Mouse (Mus musculus): ENCODE results near the gene Akr1b8. TPM values are rescaled to one million over a fixed set of nuclear protein-coding genes. Genes with fewer than 3 reads are reported as not detected.
"Not testable (repeated sequence)": the region's sequence is repeated elsewhere in the genome, so short reads cannot be mapped to it uniquely, and the experiment has no call there.

Akr1b8 gene
- polyA plus RNA-seq, 1 experiment from 2014 or later, result 4.8 TPM

DNA sequence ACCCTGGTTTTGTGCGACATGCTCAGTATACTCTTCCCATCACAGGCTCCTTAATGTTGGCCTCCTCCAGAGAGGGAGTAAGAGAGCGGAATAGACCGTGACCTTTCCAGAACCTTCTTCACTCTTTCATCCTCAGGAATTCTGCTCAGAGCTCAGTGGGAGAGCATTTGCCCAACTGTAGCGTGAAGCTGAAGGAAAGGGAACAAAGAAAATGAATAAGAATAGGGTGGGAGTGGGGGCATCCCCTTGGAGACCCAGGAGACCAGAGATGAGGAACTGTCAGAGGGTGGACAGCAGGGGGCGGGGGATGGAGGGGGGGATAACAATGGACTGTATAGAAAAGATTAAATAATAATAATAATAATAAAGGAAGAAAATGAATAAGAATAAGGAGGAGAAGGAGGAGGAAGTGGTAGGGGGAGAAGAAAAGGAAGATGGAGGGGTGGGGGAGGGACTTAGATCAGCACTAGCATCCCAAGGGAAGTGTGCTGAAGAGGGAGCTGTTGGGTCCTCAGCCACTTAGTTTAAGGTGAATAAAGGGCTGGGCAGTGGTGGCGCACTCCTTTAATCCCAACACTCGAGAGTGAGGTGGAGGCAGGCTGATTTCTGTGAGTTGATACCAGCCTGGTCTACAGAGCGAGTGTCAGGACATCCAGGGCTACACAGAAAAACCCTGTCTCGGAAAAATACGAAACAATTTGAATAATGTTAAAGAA lies 9.6 kb upstream of the Akr1b8 start:
- H3K27ac ChIP-seq (ENCODE audit: low read length), result no peak overlapping the region
- H3K4me1 ChIP-seq (ENCODE audit: control insufficient read depth, insufficient read depth, low read length), result peaks cover 3% of the 10 kb centered on the region; the same call in 1 of the 2 replicates
- no peak overlapping the region for H3K4me3 ChIP-seq (ENCODE audit: low read length)
- H3K9ac ChIP-seq (ENCODE audit: low read depth, low read length), result no peak overlapping the region
- no peak overlapping the region for H3K4me2 ChIP-seq (ENCODE audit: low read depth, low read length)
- no peak for ATAC-seq
- no peaks in the 10 kb centered on the region for H3K27me3 ChIP-seq (replicated peaks; ENCODE audit: control insufficient read depth, insufficient read depth, low read length)
- H3K9me3 ChIP-seq (ENCODE audit: control insufficient read depth, low read length), result no peaks in the 10 kb centered on the region
- WGBS, result 58% methylated on average over 10 of the region's 10 CpGs
- no peaks in the 10 kb centered on the region for H3K36me3 ChIP-seq (ENCODE audit: control insufficient read depth, insufficient read depth, low read length)

DNA sequence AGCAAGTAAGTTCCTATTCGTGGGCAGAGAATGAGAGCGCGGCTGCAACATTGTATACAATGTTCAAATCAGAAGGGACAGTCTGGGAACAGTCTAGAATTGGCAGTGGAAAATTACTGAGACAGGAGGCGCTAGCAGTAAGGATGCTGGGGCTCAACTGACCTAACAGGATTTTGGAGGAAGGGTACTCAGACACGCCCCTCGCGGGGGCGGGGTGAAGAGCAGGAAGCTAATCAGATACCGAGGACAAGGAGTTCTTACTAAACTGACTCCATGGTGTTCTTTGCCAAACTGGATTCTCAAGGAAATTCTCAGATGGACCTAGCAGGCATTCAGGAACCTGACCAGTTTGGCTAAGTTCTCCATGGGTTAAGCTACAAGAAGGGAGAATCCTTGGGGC lies 9.0 kb upstream of the Akr1b8 start:
- Histone ChIP-seq H3K27ac (ENCODE audit: low read length) (no peak overlapping the region), H3K4me2 (ENCODE audit: low read depth, low read length) (no peak overlapping the region), H3K36me3 (ENCODE audit: control insufficient read depth, insufficient read depth, low read length) (no peaks in the 10 kb centered on the region), H3K27me3 (replicated peaks; ENCODE audit: control insufficient read depth, insufficient read depth, low read length) (no peaks in the 10 kb centered on the region), H3K9ac (ENCODE audit: low read depth, low read length) (no peak overlapping the region), H3K9me3 (ENCODE audit: control insufficient read depth, low read length) (no peaks in the 10 kb centered on the region), H3K4me3 (ENCODE audit: low read length) (no peak overlapping the region), H3K4me1 (ENCODE audit: control insufficient read depth, insufficient read depth, low read length) (peaks cover 3% of the 10 kb centered on the region; the same call in 1 of the 2 replicates)
- no peak for ATAC-seq
- WGBS, result 18% methylated on average over 9 of the region's 9 CpGs

DNA sequence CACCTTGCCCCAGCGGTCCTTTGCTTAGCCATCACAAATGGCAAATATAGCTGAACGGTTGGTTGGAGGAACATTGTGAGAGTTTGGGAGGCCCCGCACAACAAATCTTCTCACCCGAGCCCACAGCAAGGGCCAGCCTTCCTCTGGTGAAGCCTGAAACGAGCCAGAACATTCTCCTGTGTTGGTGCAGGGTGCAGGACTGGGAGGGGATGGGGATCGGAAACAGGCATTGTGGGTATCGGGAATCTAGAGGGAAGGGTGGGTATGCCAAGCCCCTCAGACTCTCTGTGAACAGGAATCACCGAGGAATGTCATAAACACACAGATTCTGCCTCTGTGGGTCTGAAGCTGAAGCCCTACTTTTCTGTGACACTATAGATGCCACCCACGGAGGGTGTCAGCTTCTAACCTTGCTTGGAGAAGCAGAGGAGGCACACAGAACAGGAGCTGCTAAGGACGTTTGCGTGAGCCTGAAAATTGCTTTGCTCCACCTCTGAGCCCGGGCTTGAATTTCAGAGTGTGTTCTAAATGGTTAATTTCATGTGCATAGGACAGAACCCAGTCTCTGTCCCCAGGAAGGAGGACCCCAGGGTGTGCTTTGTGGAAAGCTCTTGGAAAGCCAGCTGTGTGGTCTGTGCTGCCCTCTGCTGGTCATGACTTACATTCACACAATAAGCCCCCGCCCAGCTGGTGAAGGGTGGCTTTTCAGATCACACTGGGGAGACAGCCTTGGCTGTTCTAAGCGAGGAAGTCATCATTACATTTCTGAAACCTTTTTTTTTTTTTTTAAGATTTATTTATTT lies 7.6 kb upstream of the Akr1b8 start:
- ATAC-seq, result peak; percentile 32
- H3K4me2 ChIP-seq (ENCODE audit: low read depth, low read length), result no peak overlapping the region
- no peaks in the 10 kb centered on the region for H3K9me3 ChIP-seq (ENCODE audit: control insufficient read depth, low read length)

DNA sequence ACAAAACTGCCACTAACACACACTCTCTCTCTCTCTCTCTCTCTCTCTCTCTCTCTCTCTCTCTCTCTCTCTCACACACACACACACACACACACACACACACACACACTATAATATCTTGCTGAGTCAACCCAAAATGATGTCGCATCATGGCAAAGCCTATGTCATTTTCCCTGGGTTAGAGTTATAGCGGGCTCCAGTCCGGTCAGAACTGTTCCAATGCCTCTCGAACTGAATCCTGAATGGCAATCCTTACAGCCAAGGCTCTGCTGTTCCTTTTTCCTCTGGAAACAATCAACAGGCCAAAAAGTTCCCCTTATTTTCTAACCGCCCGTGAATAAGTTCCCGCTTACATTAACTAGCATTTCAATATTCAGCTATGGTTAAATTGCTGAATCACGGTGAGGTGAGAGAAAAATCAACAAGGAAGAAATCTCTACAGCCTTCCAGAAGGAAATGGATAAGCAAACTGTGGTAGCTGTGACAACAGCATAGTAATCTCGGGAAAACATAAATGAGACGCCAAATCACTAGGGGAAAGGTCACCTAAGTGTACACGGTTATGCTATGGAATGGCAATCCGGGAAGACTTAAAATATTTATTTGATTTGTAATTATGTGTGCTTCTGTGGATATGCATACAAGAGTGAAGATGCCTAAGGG lies 3.8 kb upstream of the Akr1b8 start:
- Histone ChIP-seq H3K27me3 (replicated peaks; ENCODE audit: control insufficient read depth, insufficient read depth, low read length) (no peaks in the 10 kb centered on the region), H3K9me3 (ENCODE audit: control insufficient read depth, low read length) (no peaks in the 10 kb centered on the region), H3K9ac (ENCODE audit: low read depth, low read length) (no peak overlapping the region), H3K27ac (ENCODE audit: low read length) (no peak overlapping the region), H3K4me2 (ENCODE audit: low read depth, low read length) (no peak overlapping the region), H3K36me3 (ENCODE audit: control insufficient read depth, insufficient read depth, low read length) (no peaks in the 10 kb centered on the region), H3K4me1 (ENCODE audit: control insufficient read depth, insufficient read depth, low read length) (peaks cover 7% of the 10 kb centered on the region; the same call in 1 of the 2 replicates), H3K4me3 (ENCODE audit: low read length) (no peak overlapping the region)
- peak; percentile 72; the same call in 1 of the 2 replicates for ATAC-seq
- WGBS, result 61% methylated on average over 12 of the region's 12 CpGs

More for the DNA sequence above, 7.6 kb upstream of the Akr1b8 start:
- H3K36me3 ChIP-seq (ENCODE audit: control insufficient read depth, insufficient read depth, low read length), result no peaks in the 10 kb centered on the region
- 48% methylated on average over 14 of the region's 14 CpGs for WGBS
- no peak overlapping the region for H3K27ac ChIP-seq (ENCODE audit: low read length)
- H3K4me3 ChIP-seq (ENCODE audit: low read length), result no peak overlapping the region
- H3K4me1 ChIP-seq (ENCODE audit: control insufficient read depth, insufficient read depth, low read length), result peaks cover 3% of the 10 kb centered on the region; the same call in 1 of the 2 replicates
- no peaks in the 10 kb centered on the region for H3K27me3 ChIP-seq (replicated peaks; ENCODE audit: control insufficient read depth, insufficient read depth, low read length)
- H3K9ac ChIP-seq (ENCODE audit: low read depth, low read length), result no peak overlapping the region; the same call in 1 of the 2 replicates

DNA sequence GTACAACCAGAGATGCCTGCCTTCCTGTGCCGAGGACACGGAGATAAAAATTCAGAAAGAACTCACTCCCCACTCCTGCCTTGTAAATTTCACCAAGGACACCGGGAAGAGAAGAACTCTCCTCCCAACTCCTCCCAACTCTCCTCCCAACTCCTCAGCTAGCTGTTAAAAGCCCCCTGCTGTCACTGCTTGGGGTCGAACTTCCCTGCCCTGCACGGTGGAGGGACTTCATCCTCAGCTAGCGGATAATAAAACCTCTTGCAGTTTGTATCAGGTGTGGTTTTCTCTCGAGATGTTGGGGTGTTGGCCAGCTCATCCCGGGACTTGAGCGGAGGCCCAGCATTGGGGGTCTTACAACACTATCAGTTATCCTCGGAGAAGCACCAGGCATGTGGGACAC lies 2.4 kb upstream of the Akr1b8 start:
- H3K9me3 ChIP-seq (ENCODE audit: control insufficient read depth, low read length); H3K27me3 ChIP-seq (replicated peaks; ENCODE audit: control insufficient read depth, insufficient read depth, low read length); H3K9ac ChIP-seq (ENCODE audit: low read depth, low read length); H3K4me3 ChIP-seq (ENCODE audit: low read length); H3K4me1 ChIP-seq (ENCODE audit: control insufficient read depth, insufficient read depth, low read length); H3K36me3 ChIP-seq (ENCODE audit: control insufficient read depth, insufficient read depth, low read length); ATAC-seq; H3K27ac ChIP-seq (ENCODE audit: low read length); H3K4me2 ChIP-seq (ENCODE audit: low read depth, low read length): not testable (repeated sequence)
- 44% methylated on average over 10 of the region's 10 CpGs for WGBS

DNA sequence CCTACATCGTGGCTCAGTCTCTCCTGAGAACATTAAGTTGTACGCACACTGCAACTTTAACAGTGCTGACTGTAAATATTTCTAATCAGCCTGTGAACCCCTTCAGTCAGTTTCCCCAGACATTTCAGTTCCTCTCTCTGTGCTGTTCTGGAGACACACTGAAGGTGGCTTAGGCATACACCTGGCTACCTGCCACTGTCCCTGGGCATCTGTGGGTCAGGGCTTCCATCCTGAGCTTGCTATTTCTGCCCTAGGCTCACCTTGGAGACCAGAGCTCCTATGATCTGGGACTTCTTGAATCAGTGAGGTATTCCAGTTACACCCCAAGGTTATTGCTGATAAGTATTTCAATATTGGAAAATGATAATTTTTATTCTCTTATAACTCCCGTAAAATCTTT lies 1.5 kb upstream of the Akr1b8 start:
- Histone ChIP-seq H3K4me1 (ENCODE audit: control insufficient read depth, insufficient read depth, low read length) (peaks cover 7% of the 10 kb centered on the region; the same call in 1 of the 2 replicates), H3K27ac (ENCODE audit: low read length) (no peak overlapping the region), H3K27me3 (replicated peaks; ENCODE audit: control insufficient read depth, insufficient read depth, low read length) (no peaks in the 10 kb centered on the region), H3K9ac (ENCODE audit: low read depth, low read length) (no peak overlapping the region), H3K36me3 (ENCODE audit: control insufficient read depth, insufficient read depth, low read length) (no peaks in the 10 kb centered on the region), H3K9me3 (ENCODE audit: control insufficient read depth, low read length) (no peaks in the 10 kb centered on the region), H3K4me3 (ENCODE audit: low read length) (no peak overlapping the region), H3K4me2 (ENCODE audit: low read depth, low read length) (no peak overlapping the region)
- no peak for ATAC-seq
- WGBS, result 88% methylated on average over 3 of the region's 3 CpGs

DNA sequence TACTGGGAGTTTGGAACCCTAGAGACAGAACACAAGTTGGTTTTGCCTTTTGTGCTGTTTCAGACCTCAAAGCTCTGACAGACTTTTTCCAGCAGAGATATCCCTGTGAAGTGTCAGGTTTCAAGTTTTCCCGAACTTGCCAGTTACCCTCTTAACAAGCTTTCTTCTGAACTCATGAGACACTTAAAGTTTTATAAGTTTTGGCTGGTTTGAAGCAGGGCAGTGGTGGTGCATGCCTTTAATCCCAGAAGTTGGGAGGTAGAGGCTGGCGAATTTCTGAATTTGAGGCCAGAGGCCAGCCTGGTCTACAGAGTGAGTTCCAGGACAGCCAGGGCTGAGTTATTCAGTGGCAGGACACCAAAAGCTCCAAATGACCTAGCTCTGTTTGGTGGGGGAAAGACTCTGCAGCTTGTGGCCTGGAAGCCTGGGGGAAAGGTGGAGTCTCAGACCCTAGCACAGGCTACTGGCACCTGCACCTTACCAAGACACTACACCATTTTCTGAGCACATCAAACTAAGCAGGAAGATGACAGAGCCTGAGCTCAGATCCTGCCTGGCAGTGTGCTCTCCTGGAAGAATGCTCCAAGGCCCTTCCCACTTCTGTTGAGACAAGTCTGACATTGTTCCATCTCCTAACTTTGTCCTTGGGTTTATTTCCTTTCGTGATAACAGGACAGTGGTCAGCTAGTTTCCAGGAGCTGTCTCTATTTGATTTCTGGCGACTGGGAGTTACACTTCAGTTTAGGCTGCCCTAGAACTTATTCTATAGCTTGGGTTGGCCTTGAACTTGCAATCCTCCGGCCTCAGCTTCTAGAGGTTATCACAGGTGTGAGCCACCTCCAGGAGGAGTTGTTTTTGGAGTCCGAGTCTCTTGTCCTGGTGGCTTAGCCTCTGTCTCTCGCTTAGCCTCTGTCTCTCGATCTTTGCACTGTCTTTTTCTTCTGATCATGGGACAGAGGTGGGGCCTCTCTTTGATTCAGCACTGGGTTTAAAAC lies 732 bp downstream of the Akr1b8 start:
- 64% methylated on average over 8 of the region's 8 CpGs for WGBS
- H3K27me3 ChIP-seq (replicated peaks; ENCODE audit: control insufficient read depth, insufficient read depth, low read length), result no peaks in the 10 kb centered on the region
- H3K9me3 ChIP-seq (ENCODE audit: control insufficient read depth, low read length), result no peaks in the 10 kb centered on the region
- ATAC-seq, result no peak
- H3K4me1 ChIP-seq (ENCODE audit: control insufficient read depth, insufficient read depth, low read length), result peaks cover 7% of the 10 kb centered on the region; the same call in 1 of the 2 replicates
- no peak overlapping the region for H3K9ac ChIP-seq (ENCODE audit: low read depth, low read length)
- no peak overlapping the region; the same call in 1 of the 2 replicates for H3K27ac ChIP-seq (ENCODE audit: low read length)
- H3K36me3 ChIP-seq (ENCODE audit: control insufficient read depth, insufficient read depth, low read length), result no peaks in the 10 kb centered on the region
- H3K4me2 ChIP-seq (ENCODE audit: low read depth, low read length), result no peak overlapping the region
- no peak overlapping the region for H3K4me3 ChIP-seq (ENCODE audit: low read length)

DNA sequence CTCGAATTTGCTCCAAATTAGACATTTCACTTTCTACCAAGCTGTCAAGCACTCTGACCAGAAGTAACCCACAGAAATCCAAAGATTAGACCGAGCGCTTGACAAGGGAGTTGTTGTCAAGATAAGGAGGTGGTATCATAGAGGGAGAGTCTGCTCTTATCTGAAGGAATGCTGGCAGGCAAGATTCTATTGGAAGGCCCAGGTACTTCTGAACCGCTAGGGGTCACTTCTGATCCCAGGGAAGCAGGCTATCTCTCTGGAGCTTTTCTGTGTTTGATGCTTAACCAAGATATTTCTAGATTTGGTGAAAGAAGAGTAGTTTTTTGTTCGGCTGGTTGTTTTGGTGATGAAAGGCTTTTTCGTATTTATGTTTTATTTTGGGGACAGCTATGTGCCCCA lies 1.4 kb downstream of the Akr1b8 start:
- Histone ChIP-seq H3K9me3 (ENCODE audit: control insufficient read depth, low read length) (no peaks in the 10 kb centered on the region), H3K4me2 (ENCODE audit: low read depth, low read length) (no peak overlapping the region), H3K36me3 (ENCODE audit: control insufficient read depth, insufficient read depth, low read length) (no peaks in the 10 kb centered on the region), H3K9ac (ENCODE audit: low read depth, low read length) (no peak overlapping the region), H3K4me1 (ENCODE audit: control insufficient read depth, insufficient read depth, low read length) (peaks cover 7% of the 10 kb centered on the region; the same call in 1 of the 2 replicates), H3K27ac (ENCODE audit: low read length) (no peak overlapping the region), H3K27me3 (replicated peaks; ENCODE audit: control insufficient read depth, insufficient read depth, low read length) (no peaks in the 10 kb centered on the region), H3K4me3 (ENCODE audit: low read length) (no peak overlapping the region)
- WGBS, result 60% methylated on average over 6 of the region's 6 CpGs
- ATAC-seq, result peak; percentile 61; the same call in 1 of the 2 replicates

Measured in intestine, embryonic 16.5 days (tissue).